Mouse (Mus musculus) liver, adult 2 months (tissue): ENCODE measurements at regions not wholly inside any gene's neighbourhood (a gene's known extent, or its start where the extent isn't known, plus 50 kb on each side); places are given as distances from the start of the nearest gene placed in this dataset.

Experiments used
- DNase-seq: peaks from one replicate; pipeline ENCODE4 v3.0.0-alpha.2; 2011; ENCODE audit warnings: low read depth, low spot score; ENCODE audit errors: extremely low read depth
- H3K27ac ChIP-seq: fragments of 200-500 bp; replicated peaks from 2 replicates; pipeline ENCODE4 v1.5.1; 2012; ENCODE audit warnings: low read depth, mild to moderate bottlenecking, control low read depth, inconsistent platforms, low read length; ENCODE audit not compliant: insufficient read depth
- H3K27me3 ChIP-seq: fragments of 200-500 bp; 2 replicates; pipeline ENCODE4 v1.6.1; 2012; ENCODE audit warnings: mild to moderate bottlenecking, moderate library complexity, low read length, inconsistent platforms; ENCODE audit not compliant: control insufficient read depth, insufficient read depth
- H3K36me3 ChIP-seq: fragments of 200-500 bp; 2 replicates; pipeline ENCODE4 v1.6.1; 2012; ENCODE audit warnings: low read length, inconsistent platforms; ENCODE audit not compliant: control insufficient read depth, insufficient read depth
- H3K4me1 ChIP-seq: fragments of 200-500 bp; 2 replicates; pipeline ENCODE4 v1.6.1; 2011; ENCODE audit warnings: low read length; ENCODE audit not compliant: control insufficient read depth, insufficient read depth
- H3K4me3 ChIP-seq: fragments of 200-500 bp; 2 replicates; pipeline ENCODE4 v1.5.1; 2011; ENCODE audit warnings: low read depth, mild to moderate bottlenecking, control low read depth, low read length, moderate library complexity; ENCODE audit not compliant: insufficient read depth
- H3K79me2 ChIP-seq: fragments of 200-500 bp; 2 replicates; pipeline ENCODE4 v1.6.1; 2012; ENCODE audit warnings: inconsistent platforms, mild to moderate bottlenecking, low read length, moderate library complexity; ENCODE audit not compliant: control insufficient read depth, insufficient read depth
- H3K9ac ChIP-seq: fragments of 200-500 bp; 2 replicates; pipeline ENCODE4 v1.6.1; 2012; ENCODE audit warnings: low read depth, mild to moderate bottlenecking, control low read depth, inconsistent platforms, low read length
- CTCF ChIP-seq: fragments of 200-500 bp; IDR thresholded peaks from 2 replicates; pipeline ENCODE4 v1.5.1; 2011; ENCODE audit warnings: low read depth, low read length, control low read depth
- POLR2A ChIP-seq: fragments of 200-500 bp; IDR thresholded peaks from 2 replicates; pipeline ENCODE4 v1.6.1; 2011; ENCODE audit warnings: low read length, control low read depth; ENCODE audit not compliant: insufficient read depth; ENCODE audit errors: extremely low read depth
- WGBS: fragments of 180-500 bp; shearing (Covaris S2); methylation state at CpG from one replicate; pipeline ENCODE4 v1.1.7; 2018; 5-methylcytosine and 5-hydroxymethylcytosine counted together

GRCm38 (mm10) chr10:124175598-124175997 is 911.8 kb downstream of the Fam19a2 start:
- Histone ChIP-seq H3K27ac (no peak overlapping the region), H3K36me3 (no peaks in the 10 kb centered on the region), H3K4me1 (no peaks in the 10 kb centered on the region), H3K27me3 (no peaks in the 10 kb centered on the region), H3K79me2 (no peaks in the 10 kb centered on the region), H3K4me3 (no peak overlapping the region), H3K9ac (no peak overlapping the region)
- DNase-seq: no peak
- no peak for TF ChIP-seq CTCF
- TF ChIP-seq POLR2A: no peak
- 66% methylated on average over 2 of the region's 2 CpGs for WGBS

- Histone ChIP-seq H3K27me3 (no peaks in the 10 kb centered on the region), H3K4me3 (no peak overlapping the region), H3K9ac (no peak overlapping the region), H3K27ac (no peak overlapping the region), H3K4me1 (no peaks in the 10 kb centered on the region), H3K36me3 (no peaks in the 10 kb centered on the region), H3K79me2 (no peaks in the 10 kb centered on the region)
- no peak for TF ChIP-seq CTCF
- TF ChIP-seq POLR2A: no peak
- 94% methylated on average over 2 of the region's 2 CpGs for WGBS
- DNase-seq: no peak
Observed at GRCm38 (mm10) chr10:124208317-124208716, 944.5 kb downstream of the Fam19a2 start.

- peak; percentile 92 for DNase-seq
- Histone ChIP-seq H3K36me3 (no peaks in the 10 kb centered on the region), H3K27ac (no peak overlapping the region), H3K9ac (no peak overlapping the region), H3K4me3 (no peak overlapping the region), H3K79me2 (no peaks in the 10 kb centered on the region), H3K27me3 (no peaks in the 10 kb centered on the region; the same call in 1 of the 2 replicates), H3K4me1 (peaks cover 6% of the 10 kb centered on the region; the same call in 1 of the 2 replicates)
- TF ChIP-seq CTCF (no peak), POLR2A (no peak)
- WGBS: 12% methylated on average over 1 of the region's 1 CpGs
Observed at GRCm38 (mm10) chr10:124219461-124219860, 955.7 kb downstream of the Fam19a2 start.

- WGBS: 71% methylated on average over 2 of the region's 2 CpGs
- no peak for DNase-seq
- Histone ChIP-seq H3K4me3 (no peak overlapping the region), H3K36me3 (no peaks in the 10 kb centered on the region), H3K27ac (no peak overlapping the region), H3K4me1 (peaks cover 6% of the 10 kb centered on the region; the same call in 1 of the 2 replicates), H3K27me3 (no peaks in the 10 kb centered on the region; the same call in 1 of the 2 replicates), H3K79me2 (no peaks in the 10 kb centered on the region), H3K9ac (no peak overlapping the region)
- TF ChIP-seq POLR2A: no peak
- TF ChIP-seq CTCF: no peak
Observed at GRCm38 (mm10) chr10:124222068-124222467, 958.3 kb downstream of the Fam19a2 start.

GRCm38 (mm10) chr10:124227061-124227460 is 963.3 kb downstream of the Fam19a2 start:
- H3K79me2 ChIP-seq: no peaks in the 10 kb centered on the region
- no peak overlapping the region for H3K9ac ChIP-seq
- DNase-seq: no peak
- TF ChIP-seq CTCF (no peak), POLR2A (no peak)
- H3K4me1 ChIP-seq: no peaks in the 10 kb centered on the region
- H3K27me3 ChIP-seq: no peaks in the 10 kb centered on the region; the same call in 1 of the 2 replicates
- H3K4me3 ChIP-seq: no peak overlapping the region
- H3K27ac ChIP-seq: no peak overlapping the region
- WGBS: 82% methylated on average over 1 of the region's 1 CpGs
- no peaks in the 10 kb centered on the region for H3K36me3 ChIP-seq

- Histone ChIP-seq H3K27me3 (no peaks in the 10 kb centered on the region), H3K4me1 (no peaks in the 10 kb centered on the region), H3K27ac (no peak overlapping the region), H3K79me2 (no peaks in the 10 kb centered on the region), H3K36me3 (no peaks in the 10 kb centered on the region), H3K9ac (no peak overlapping the region), H3K4me3 (no peak overlapping the region)
- 33% methylated on average over 4 of the region's 4 CpGs for WGBS
- DNase-seq: no peak
- TF ChIP-seq CTCF (no peak), POLR2A (no peak)
Observed at GRCm38 (mm10) chr10:124249358-124249757, 985.6 kb downstream of the Fam19a2 start.
